Mouse (Mus musculus): ENCODE measurements around the gene Anks3.

DNA sequence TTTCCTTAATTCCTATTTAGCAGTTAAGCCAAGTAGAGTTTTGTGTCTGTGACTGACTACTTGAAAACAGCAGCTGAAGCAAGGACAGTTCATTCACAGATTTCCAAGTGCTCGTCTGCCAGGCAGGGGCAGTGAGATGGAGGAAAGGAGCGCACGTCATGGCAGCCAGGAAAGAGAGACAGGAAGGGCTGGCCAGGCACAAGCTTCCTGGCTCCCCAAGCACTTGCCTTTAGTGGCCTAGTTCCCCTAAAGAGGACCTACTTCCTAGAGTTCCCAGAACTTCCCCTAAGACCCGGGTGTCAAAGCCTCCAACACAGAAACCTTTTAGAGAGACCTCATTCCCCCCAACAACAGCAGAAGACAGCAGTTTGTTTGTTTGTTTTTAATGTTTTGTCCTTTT is 43.4 kb downstream of the Anks3 start:
- no peak for TF ChIP-seq GATA1 (IDR thresholded peaks at IDR 0.05; ENCODE audit: low read length)
- TF ChIP-seq TAL1 (IDR thresholded peaks at IDR 0.05; ENCODE audit: low read length) = no peak

All from erythroblast, embryonic 14.5 days (primary cell).